Mouse (Mus musculus) MEL (cell line): ENCODE results near the gene Mid2.

ENCODE experiments used
- CTCF ChIP-seq, 3 experiments: IDR thresholded peaks in 2 of 3; conservative IDR thresholded peaks in 1 of 3; 2 replicates each; pipeline ENCODE4 v1.5.1; 2011 to 2012; ENCODE audit warnings: low read length in 3 of 3, low read depth in 2 of 3, mild to moderate bottlenecking in 2 of 3, improper control_type of control experiment in 1 of 3, inconsistent platforms in 1 of 3, mixed read lengths in 1 of 3, moderate library complexity in 1 of 3; ENCODE audit not compliant: control insufficient read depth in 1 of 3, insufficient read depth in 1 of 3, poor library complexity in 1 of 3, severe bottlenecking in 1 of 3
- E2F4 ChIP-seq: IDR thresholded peaks from 2 replicates; pipeline ENCODE4 v1.6.1; 2011; ENCODE audit warnings: low read depth, low read length, improper control_type of control experiment, borderline replicate concordance
- EP300 ChIP-seq, 2 experiments: IDR thresholded peaks; 2 replicates each; pipeline ENCODE4 v1.6.1; 2011; ENCODE audit warnings: improper control_type of control experiment in 2 of 2, low read length in 2 of 2, low read depth in 1 of 2, mild to moderate bottlenecking in 1 of 2
- GABPA ChIP-seq: IDR thresholded peaks from 2 replicates; pipeline ENCODE4 v1.6.1; 2012; ENCODE audit warnings: low read depth, mild to moderate bottlenecking, inconsistent platforms, low read length, improper control_type of control experiment, moderate library complexity
- HCFC1 ChIP-seq: IDR thresholded peaks from 2 replicates; pipeline ENCODE4 v1.6.1; 2012; ENCODE audit warnings: low read depth, mild to moderate bottlenecking, inconsistent platforms, low read length, improper control_type of control experiment, moderate library complexity
- MAFK ChIP-seq: IDR thresholded peaks from 2 replicates; pipeline ENCODE4 v1.6.1; 2011; ENCODE audit warnings: low read depth, mild to moderate bottlenecking, low read length, improper control_type of control experiment, borderline replicate concordance
- MAX ChIP-seq: IDR thresholded peaks from 2 replicates; pipeline ENCODE4 v1.6.1; 2011; ENCODE audit warnings: low read length, improper control_type of control experiment
- MXI1 ChIP-seq: IDR thresholded peaks from 2 replicates; pipeline ENCODE4 v1.6.1; 2011; ENCODE audit warnings: mild to moderate bottlenecking, low read depth, low read length, improper control_type of control experiment
- POLR2A ChIP-seq, 2 experiments: IDR thresholded peaks; 2 replicates each; pipeline ENCODE4 v1.6.1; 2011 to 2012; ENCODE audit warnings: low read length in 2 of 2, mild to moderate bottlenecking in 2 of 2, control low read depth in 1 of 2, improper control_type of control experiment in 1 of 2, low read depth in 1 of 2, moderate library complexity in 1 of 2; ENCODE audit not compliant: control insufficient read depth in 1 of 2, insufficient read depth in 1 of 2, poor library complexity in 1 of 2
- POLR2AphosphoS2 ChIP-seq: IDR thresholded peaks from 2 replicates; pipeline ENCODE4 v1.6.1; 2011; ENCODE audit warnings: low read length, improper control_type of control experiment
- POLR2AphosphoS5 ChIP-seq: IDR thresholded peaks from 2 replicates; pipeline ENCODE4 v1.6.1; 2012; ENCODE audit warnings: low read depth, borderline replicate concordance, mild to moderate bottlenecking, inconsistent platforms, low read length, moderate library complexity, mixed read lengths
- TCF12 ChIP-seq: IDR thresholded peaks from 2 replicates; pipeline ENCODE4 v1.6.1; 2014; ENCODE audit warnings: low read depth, mild to moderate bottlenecking, inconsistent platforms, low read length, improper control_type of control experiment, moderate library complexity
- USF1 ChIP-seq: IDR thresholded peaks from 2 replicates; pipeline ENCODE4 v1.6.1; 2014; ENCODE audit warnings: low read depth, mild to moderate bottlenecking, inconsistent platforms, low read length, improper control_type of control experiment, moderate library complexity
- ZKSCAN1 ChIP-seq: IDR thresholded peaks from 2 replicates; pipeline ENCODE4 v1.6.1; 2012; ENCODE audit warnings: low read depth, mild to moderate bottlenecking, inconsistent platforms, low read length, improper control_type of control experiment, moderate library complexity

DNA sequence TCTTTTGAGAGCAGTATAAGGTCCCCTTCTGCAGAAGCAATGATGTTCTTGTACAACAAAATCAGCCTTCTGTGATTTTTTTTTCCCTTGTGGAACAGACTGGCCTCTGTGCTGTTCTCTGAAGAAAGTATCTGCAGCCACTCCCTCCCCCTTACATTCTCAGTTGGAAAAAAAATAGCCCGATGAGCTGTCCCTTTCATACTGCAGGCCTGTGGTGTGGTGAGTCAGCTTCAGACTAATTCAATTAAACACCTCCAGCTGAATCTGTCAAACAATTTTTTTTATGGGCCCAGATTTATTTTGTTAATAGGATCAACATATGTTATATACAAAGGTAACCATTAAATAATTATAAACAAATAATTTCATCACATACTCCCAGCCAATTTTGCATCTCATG, 3.7 kb upstream of the Mid2 start:
- TF ChIP-seq EP300 (IDR thresholded peaks at IDR 0.05; ENCODE audit: low read depth in 1 of 2, low read length in 2 of 2), result no peak
- no peak for TF ChIP-seq MAX
- TF ChIP-seq MXI1, result no peak
- TF ChIP-seq CTCF (IDR thresholded peaks at IDR 0.05 in 2 of 3, conservative IDR thresholded peaks at IDR 0.05 in 1 of 3; ENCODE audit: control insufficient read depth in 1 of 3, insufficient read depth in 1 of 3, low read depth in 2 of 3, low read length in 3 of 3, poor library complexity in 1 of 3, severe bottlenecking in 1 of 3), result no peak
- TF ChIP-seq ZKSCAN1, result no peak
- no peak for TF ChIP-seq POLR2A (IDR thresholded peaks at IDR 0.05; ENCODE audit: control insufficient read depth in 1 of 2, insufficient read depth in 1 of 2, low read depth in 1 of 2, low read length in 2 of 2, poor library complexity in 1 of 2)
- no peak for TF ChIP-seq USF1
- TF ChIP-seq POLR2AphosphoS5, result no peak
- TF ChIP-seq MAFK, result no peak
- no peak for TF ChIP-seq TCF12
- TF ChIP-seq GABPA, result no peak
- no peak for TF ChIP-seq HCFC1
- TF ChIP-seq POLR2AphosphoS2, result no peak
- TF ChIP-seq E2F4, result no peak
